Mouse (Mus musculus): Measurements from ENCODE around the gene Gldc.

The Gldc gene

DNA sequence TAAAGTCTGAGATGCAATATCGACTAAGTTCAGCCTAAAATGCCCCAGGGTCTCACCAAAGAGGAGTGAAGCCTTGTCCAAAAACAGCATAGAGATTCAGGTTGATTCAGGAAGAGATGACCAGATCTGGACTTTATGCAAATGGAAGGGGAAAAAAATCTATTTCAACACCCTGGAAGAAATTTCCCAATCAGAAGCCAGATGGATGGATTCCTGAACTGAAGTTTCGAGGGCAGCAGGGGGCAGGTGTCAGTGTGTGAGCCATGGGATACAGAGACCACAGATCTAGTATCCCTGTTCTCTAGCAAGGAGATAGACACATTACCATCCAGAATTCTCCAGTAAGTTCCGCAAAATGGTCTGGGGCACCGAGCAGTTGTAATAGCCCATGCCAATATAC, 17.0 kb downstream of the Gldc start:
- in situ Hi-C loops (cut with MboI, MseI), result no loop called here

DNA sequence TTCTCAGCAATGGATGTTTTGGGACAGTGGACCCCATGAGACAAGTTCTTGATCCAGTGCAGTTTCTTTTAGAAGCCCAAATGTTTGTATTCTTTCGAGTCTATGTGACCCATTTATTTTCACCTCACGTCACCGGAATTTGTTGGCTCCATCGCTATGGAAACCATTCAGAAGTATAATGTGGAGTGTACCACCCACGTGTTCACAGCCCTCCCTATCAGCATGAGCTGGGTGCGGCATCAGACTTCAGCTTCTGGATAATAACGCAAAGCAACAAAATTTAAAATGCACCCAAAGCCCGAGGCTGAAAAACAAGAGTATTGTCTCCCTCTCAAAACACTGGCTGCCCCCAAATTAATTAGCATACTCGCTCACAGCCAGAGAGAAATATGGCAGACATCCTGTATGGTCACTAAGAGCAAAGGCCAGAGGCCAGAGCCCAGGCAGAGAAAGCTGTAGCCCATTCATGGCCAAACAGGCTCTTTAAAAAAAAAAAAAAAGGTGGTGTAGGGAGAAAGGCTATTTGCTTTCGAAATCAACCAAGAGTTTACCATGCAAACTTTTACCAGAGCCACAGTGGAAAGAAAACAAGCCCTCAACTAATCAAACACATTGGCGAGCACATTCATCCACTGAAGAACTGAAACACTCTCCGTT, 18.1 kb downstream of the Gldc start:
- in situ Hi-C loops (cut with MboI, MseI), result no loop called here

DNA sequence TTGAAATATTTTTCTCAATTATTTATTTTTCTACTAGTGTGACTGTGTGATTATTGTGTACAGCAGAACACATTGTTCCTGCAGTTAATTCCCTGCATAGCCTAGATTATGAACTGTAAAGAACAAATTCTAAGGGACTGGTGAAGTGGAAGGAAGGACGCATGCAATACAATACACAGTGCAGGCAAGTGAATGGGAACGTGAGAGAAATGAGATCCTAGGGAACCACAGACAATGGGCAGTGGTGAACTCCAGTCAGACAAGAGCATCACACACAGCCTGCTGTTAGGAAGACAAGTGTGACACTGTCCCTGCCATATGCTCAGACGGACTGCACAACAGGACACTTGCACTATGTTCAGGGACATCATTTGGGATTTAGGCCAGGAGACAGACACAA, 21.5 kb downstream of the Gldc start:
- in situ Hi-C loops (cut with MboI, MseI), result no loop called here

DNA sequence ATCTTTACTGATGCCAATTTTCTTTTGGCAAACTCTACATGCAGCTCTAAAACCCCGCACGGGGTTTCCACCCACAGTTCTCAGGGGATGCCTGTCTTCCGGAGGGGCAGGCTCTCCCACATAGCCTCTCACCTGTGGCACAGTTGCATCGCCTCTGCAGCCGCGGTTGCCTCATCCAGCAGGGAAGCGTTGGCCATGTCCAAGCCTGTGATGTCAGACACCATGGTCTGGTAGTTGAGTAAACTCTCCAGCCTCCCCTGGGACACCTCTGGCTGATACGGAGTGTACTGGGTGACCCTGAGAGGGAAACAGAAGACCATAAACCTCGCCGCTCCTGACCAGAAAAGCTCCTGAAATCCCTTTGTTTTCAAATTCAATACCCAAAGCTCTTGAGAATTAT, 23.9 kb downstream of the Gldc start:
- in situ Hi-C loops (cut with MboI, MseI), result no loop called here

DNA sequence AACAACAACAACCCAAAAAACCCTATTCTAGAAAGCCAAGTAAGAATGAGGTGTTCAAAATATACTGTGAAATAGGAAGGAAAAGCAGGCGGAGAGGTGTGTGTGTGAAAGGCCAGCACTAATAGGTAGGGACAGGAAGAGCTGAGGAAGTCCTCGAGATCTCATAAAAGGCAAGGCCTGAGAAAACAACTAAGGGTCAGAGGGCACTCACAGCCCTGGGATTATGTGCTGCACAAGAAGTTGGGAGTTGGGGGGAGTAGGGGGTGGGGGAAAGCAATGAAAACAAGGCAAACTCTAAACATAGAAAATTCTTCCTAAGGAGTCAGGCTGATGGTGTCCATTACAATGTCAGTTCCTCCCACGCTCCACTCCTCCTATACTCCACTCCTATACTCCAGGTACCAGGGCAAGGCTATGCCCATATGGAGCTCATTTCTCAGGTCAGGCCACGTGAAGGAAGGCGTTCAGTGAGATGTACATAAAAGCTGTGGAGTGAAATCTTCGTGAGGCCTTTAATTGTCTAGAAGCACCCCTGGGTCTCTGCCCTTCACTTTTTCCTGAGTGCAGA, 25.9 kb downstream of the Gldc start:
- in situ Hi-C loops (cut with MboI, MseI), result no loop called here

DNA sequence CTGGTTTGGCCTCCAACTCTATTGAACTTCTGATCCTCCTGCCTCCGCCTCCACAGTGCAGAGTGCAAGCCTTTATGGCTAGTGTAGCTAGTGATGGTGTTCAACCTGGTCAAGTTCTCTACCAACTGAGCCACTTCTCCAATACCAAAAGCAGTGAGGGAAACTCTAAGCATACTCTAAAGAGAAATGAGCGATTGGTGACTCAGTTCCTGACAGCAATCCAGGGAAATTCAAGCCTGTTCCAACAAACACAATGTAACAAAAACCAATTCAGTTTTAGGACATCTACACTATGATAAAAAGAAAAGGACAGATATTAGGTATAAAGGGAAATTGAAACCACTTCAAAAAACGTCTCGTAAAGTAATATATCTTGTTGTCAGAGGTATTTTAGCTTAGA, 27.9 kb downstream of the Gldc start:
- in situ Hi-C loops (cut with MboI, MseI), result no loop called here

DNA sequence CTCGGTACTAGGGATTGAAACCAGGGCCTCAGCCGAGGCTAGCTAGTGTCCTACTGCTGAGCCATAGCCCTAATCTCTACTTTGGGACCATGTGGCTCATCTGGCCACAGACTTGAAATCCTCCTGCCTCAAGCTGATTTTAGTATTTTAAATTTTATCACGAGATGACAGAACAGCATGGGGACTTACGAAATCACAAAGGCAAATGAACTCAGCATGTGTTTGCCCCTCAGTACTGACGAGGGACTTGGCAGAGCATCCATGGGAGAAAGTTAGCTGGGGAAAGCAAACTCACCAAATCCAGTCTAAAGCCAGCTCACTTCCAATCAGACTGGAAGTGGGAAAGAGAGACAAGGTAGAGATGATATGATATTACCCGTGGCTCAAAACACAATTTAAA, 28.5 kb downstream of the Gldc start:
- in situ Hi-C loops (cut with MboI, MseI), result no loop called here

DNA sequence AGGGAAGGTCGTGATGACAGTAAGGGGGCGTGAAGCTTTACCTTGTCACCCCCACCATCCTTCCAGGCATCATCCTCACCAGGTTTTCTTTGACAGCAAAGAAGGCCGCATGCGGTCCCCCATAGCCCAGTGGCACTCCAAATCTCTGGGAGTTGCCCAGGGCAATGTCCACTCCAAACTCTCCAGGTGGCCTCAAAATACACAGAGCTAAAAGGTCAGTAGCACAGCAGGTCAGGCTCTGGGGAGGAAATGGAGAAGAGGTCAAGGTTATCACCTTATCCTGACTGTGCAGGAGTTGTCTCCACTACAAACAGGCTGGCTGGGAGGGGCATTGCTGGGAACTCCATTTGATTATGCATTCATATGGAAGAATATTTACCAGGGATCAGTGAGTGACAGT, 30.1 kb downstream of the Gldc start:
- in situ Hi-C loops (cut with MboI, MseI), result no loop called here

DNA sequence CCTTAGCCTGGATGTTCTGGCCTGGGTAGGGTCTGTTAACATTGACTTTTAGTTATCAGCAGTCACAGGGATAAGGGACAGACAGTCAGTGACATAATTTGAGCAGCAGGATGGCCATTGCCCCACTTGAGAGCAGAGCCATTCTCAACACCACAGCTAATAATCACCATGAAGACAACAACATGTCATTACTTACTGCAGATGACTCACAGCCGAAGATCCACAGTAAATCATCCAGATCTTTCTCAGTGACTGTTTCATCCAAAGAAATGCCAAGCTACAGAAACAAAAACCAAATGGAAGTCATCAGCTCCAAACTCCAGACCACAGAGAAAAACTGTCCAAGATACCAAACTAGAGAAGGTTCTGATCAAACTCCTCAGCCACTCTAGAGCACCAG, 38.9 kb downstream of the Gldc start:
- in situ Hi-C loops (cut with MboI, MseI), result no loop called here

DNA sequence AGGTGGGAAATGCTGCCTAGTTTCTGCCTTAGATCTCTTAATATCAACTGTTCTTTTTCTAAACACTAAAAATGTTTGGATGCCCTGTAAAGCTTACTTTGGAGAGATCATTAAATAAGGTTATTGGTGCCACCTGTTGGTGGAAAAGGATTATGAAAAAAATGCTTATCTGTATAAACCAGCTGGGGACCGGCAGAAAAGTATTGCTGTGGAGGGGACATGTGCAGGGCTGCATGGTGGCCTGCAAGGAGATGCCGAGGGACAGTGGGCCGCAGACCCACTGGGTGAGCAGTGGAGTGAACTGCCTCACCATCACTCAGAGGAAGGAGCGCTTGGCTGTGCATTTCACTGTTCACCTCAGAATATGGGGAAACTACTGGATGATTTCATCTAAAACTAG, 47.1 kb downstream of the Gldc start:
- in situ Hi-C loops (cut with MboI, MseI), result no loop called here

DNA sequence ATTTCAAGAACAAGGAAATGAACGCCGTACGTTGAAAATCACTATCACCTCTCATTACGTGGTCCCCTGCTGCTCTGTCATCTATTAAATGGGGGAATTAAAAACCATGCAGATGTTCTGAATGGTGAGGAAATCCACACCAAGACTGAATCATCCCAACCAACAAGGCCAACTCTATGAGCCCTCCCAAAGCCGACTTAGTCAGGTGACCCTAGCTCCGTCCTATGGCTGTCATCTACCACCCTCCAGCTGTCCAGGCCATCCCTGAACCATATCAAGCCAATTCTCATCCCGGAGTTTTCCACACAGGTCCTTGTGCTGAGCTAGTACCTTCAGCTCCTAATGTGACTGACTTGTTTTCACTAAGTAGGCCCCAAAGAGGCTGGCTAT, 49.6 kb downstream of the Gldc start:
- in situ Hi-C loops (cut with MboI, MseI), result no loop called here

DNA sequence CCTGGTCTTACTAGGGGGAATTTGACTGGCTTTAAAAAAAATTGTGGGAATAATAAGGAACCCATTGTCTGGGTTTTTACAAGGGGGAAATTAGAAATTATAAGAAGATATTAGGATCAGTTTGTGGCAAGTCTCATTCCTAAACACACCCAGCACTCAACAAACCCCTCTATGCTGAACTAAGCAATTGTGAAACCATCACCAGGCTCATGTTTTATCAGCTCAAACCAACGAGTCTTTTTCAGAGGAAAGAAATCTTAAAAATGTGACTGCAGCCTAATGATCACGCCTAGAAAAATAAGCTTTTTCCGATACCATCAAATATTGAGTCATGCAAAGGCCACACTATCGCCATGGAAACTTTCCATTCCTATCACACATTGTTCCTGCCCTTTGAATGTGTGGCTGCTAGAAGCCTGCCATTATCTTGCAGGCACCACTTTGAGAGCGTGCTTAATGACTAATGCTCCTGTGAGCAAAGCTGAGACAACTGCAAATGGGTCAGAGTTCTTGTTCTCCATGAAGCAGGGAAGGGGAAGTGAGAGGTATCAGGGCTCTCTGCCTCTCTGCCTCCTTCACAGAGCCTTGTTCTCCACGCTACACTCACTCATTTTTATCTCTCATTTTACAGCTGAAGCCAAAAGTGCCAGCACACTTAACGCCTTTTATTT, 50.1 kb downstream of the Gldc start:
- in situ Hi-C loops (cut with MboI, MseI), result no loop called here

DNA sequence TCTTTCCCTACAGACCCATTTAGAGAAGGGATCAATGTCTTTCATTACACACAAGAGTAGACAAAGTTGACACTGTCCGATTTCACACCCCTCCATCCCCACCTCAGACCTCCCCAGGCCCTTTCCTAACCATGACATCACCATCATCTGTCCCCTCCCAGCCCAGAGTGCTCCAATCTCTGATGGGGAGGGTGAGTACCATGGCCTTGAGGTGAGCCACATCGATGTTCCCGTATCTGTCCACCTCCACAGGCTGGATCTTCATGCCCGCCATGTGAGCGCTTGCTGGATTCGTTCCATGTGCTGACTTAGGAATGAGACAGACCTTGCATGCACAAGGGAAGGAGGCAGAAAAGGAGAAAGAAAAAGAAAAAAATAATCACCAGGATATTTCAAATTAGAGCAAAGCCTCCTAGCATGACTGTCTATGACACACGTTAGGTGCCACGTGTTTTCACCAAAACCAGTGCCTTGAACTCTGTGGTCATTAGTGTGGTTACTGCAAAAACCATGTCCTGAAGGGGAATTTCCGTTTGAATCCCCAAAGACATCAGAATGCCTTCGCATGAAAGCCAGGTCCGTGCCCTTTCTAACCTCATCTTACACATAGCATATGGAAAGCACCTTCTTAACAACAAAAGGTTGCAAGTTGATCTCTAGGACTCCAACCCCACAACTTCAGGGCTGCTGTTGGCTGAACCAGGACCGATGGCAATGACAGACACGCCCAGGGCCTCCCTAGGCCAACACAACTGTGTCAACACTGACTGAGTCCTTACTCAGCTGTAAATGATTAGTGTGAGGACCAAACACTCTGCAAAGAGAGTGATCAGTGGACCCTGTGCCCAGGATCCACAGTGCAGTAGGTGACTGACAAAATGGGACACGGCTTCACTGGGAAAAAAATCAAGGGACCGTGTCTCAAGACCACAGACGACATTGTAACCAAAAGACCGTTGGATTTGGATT, 56.6 kb downstream of the Gldc start:
- in situ Hi-C loops (cut with MboI, MseI), result no loop called here

DNA sequence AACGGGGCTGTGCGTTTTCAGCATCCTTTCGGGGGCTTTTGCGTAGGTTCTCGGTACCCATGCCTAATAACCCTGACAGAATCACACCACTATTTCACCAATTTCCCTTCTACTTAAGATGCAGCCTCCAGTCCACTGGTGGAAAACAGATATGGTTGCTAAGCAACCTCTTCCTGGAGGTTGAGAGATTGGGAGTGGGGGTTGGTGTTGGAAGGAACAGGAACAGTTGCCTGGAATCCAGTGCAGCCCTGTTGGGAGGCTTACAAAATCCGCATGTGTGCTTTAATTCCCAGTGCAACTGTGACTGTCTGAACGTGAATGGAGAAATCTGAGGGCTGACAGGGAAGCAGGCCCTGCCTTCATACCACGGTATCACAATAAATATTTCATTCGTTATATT, 57.5 kb downstream of the Gldc start:
- in situ Hi-C loops (cut with MboI, MseI), result no loop called here

DNA sequence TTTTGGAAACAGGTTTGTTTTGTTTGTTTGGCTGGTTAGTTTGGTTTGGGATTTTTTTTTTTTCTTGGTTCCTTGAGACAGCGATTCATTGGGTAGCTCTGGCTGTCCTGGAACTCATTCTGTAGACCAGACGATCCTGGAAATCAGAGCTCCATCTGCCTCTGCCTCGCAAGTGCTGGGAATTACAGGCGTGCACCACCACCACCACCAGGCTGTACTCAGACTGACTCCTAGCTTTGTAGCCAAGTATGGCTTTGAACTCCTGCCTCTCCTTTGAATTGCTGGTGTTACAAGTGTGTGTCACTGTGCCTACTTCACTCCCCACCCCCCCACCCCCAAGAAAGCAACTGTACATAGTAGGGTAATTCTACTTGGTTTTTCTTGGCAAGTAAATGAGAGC, 58.0 kb downstream of the Gldc start:
- in situ Hi-C loops (cut with MboI, MseI), result no loop called here

DNA sequence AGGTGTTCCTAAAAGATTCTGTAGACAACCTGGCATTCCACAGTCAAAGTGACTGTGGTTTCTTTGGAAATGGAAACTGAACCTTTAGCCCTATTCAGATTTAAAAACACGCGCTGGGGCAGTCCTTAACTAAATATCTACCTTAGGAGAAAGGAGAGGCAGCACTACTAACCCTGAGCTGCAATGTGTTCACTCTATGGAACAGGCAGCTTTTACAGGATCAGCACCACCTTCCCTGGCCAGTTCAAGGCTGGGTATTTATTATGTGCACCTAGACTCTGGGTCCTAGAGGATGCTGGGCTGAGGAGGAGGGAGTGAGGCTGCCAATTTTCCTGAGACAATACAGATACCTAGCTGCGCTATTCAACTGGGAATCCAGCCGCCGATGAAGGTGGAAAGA, 59.6 kb downstream of the Gldc start:
- in situ Hi-C loops (cut with MboI, MseI), result no loop called here

DNA sequence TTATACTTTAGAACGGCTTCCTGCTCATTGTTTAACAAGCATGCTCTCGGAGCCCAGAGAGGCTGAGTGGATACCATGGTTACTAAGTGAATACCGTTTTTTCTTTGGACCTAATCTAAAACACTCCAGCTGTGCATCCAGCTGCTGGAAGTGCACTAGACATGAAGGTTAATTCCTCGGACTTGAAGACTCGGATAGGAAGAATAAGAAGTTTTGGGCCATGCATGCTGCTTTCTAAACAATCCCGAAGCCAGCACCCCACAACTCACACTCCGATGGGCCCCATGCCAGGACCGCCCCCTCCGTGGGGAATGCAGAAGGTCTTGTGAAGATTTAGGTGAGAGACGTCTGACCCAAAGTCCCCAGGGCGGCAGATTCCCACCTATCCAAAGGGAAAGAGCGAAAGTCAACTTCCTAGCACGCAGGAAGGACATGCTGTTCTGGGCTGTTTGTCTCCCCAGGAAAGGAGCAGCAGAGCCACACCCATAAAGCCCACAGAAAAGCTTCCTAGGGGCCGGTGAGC, 60.2 kb downstream of the Gldc start:
- in situ Hi-C loops (cut with MboI, MseI), result no loop called here

DNA sequence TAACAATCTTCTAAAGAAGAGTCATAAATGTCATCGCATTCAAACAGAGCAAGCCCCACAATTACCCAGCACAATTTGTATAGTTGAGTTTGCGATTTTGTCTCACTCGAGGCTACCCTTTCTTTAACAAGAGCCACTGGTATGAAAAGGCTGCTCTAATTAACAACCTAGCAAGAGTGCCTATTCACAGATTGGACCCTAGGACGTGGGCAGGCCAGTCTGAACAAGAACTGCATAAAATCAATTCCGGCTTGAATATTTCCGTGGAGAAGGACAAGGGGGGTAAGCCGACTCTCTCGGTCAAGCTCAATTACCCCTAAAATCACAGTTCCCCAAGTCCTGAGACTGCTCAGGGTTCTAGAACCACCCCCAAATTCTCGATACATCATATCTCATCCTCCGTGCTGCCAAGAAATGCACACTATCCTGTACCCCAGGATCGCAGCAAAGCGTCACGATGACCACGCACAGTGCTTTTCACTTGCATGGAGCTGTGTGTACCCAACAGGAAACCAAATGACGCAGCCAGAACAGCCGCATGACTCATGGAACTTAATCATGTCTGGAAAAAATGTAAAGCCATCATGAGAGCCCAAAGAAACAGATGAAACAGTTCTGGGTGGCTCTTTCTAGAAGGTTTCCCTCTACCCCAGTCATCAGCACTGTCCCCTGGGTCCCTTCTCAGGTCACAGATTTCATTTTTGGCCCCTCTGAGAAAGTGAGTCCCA, 62.1 kb downstream of the Gldc start:
- in situ Hi-C loops (cut with MboI, MseI), result no loop called here

DNA sequence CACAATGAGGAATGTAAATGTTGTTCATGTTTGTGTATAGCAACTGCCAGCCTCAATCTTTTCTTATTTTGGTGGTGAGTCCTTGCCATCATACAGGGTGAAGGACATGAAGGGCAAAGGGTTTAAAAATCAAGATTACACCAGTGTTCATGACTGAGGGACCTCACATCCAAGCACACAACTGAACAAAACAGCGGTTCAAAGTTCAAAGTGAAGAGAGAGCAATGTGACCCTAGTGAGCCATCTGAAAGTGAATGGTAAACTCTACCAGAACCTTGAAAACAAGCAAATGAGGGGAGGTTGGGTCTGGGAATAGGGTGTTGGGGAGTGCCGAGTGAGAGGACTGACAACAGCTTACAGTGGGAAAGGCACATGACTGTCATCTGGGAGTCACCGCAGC, 63.8 kb downstream of the Gldc start:
- in situ Hi-C loops (cut with MboI, MseI), result no loop called here

DNA sequence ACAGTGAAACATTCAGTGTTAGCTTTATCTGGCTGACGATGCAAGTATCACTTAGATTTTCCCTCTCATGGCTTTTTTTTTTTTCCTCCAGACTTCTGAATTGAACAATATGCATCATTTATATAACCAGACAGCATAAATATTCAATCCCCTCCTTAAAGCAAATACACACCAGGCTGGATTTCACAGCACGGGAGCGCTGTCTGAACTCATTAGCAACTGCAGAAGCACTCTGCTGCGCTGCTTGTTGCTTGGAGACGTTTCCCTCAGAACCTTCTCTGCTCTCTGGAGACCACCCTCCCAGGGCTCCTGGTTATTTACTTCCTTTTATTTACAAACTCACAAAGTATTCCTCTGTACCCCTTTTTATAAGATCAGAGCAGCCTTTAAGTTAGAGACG, 66.1 kb downstream of the Gldc start:
- in situ Hi-C loops (cut with MboI, MseI), result no loop called here

DNA sequence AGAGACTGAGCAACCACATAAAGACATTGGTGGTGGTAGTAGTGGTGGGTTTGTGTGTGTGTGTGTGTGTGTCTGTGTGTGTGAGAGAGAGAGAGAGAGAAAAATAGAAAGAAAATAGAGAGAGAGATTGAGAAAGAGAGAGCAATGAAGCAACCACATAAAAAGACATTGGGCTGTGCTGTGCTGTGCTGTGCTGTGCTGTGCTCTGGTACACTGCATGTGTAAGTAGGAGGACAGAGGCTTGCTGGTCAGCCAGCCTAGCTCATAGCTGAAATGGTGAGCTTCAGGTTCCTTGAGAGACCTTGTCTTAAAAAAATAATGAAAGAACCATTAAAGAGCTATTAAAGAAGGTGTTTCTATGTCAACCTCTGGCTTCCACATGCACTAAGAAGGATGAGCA, 66.6 kb downstream of the Gldc start:
- in situ Hi-C loops (cut with MboI, MseI), result no loop called here
